Mouse (Mus musculus): ENCODE measurements around the gene Cpe. TPM values are rescaled to one million over a fixed set of nuclear protein-coding genes. Genes with fewer than 3 reads are reported as not detected.

Gene Cpe
- total and polyA plus RNA-seq, 3 experiments: 0.13 TPM; not detected in 2

DNA sequence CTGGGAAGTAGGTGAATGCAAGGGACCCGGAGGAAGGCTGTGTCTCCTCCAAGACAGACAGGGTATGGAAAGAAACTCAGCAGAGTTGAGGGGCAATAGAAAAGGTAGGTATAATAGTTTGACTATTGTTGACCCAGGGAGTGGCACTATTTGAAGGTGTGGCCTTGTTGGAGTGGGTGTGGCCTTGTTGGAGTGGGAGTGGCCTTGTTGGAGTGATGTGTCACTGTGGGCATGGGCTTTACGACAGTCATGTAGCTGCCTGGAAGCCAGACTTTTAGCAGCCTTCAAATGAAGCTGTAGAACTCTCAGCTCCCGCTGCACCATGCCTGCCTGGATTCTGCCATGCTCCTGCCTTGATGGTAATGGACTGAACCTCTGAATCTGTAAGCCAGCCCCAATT is 76.3 kb downstream of the Cpe start:
- Histone ChIP-seq H3K4me2 (ENCODE audit: insufficient read depth, low read depth, poor library complexity, severe bottlenecking) (no peak overlapping the region), H3K36me3 (replicated peaks in 1 of 2; ENCODE audit: control insufficient read depth in 1 of 2, insufficient read depth in 1 of 2, low read length in 1 of 2) (no peaks in the 10 kb centered on the region), H3K27ac (ENCODE audit: insufficient read depth, low read depth) (no peak overlapping the region), H3K9me3 (replicated peaks; ENCODE audit: low read length) (no peaks in the 10 kb centered on the region), H3K79me2 (replicated peaks; ENCODE audit: control insufficient read depth, extremely low read depth, insufficient read depth, poor library complexity, severe bottlenecking) (no peaks in the 10 kb centered on the region), H3K4me1 (ENCODE audit: control insufficient read depth in 1 of 2, insufficient read depth in 2 of 2) (peaks cover 0 to 9% of the 10 kb centered on the region in 2 experiments; a peak in 2 of 4 replicates), H3K4me3 (replicated peaks in 1 of 3; ENCODE audit: low read depth in 2 of 3, low read length in 2 of 3, poor library complexity in 1 of 3) (no peak overlapping the region), H3K9ac (ENCODE audit: insufficient read depth, low read depth) (no peak overlapping the region), H3K27me3 (replicated peaks) (no peaks in the 10 kb centered on the region)
- DNase-seq (ENCODE audit: extremely low read depth): no peak
- TF ChIP-seq JUN (IDR thresholded peaks at IDR 0.05; ENCODE audit: insufficient read depth, low read depth, low read length) (no peak), ZNF384 (IDR thresholded peaks at IDR 0.05; ENCODE audit: low read depth, low read length) (no peak), RAD21 (IDR thresholded peaks at IDR 0.05; ENCODE audit: low read depth, low read length) (no peak), CHD1 (IDR thresholded peaks at IDR 0.05; ENCODE audit: low read depth, low read length) (no peak), POLR2A (IDR thresholded peaks at IDR 0.05; ENCODE audit: low read depth, low read length) (no peak), USF1 (IDR thresholded peaks at IDR 0.05; ENCODE audit: low read depth, low read length) (no peak), MAZ (IDR thresholded peaks at IDR 0.05; ENCODE audit: low read depth, low read length) (no peak), NRF1 (IDR thresholded peaks at IDR 0.05; ENCODE audit: low read depth, low read length) (no peak), MXI1 (IDR thresholded peaks at IDR 0.05; ENCODE audit: low read depth, low read length) (no peak), USF2 (conservative IDR thresholded peaks at IDR 0.05; ENCODE audit: low read depth, low read length) (no peak), BHLHE40 (IDR thresholded peaks at IDR 0.05; ENCODE audit: low read depth, low read length) (no peak)
- in situ Hi-C loops (cut with MboI; ENCODE audit: low pct_ligation_motif_present, low pct_unique_long_range_greater_than_20kb, low sequenced_read_pairs): loop anchor here (5.0 kb wide), 1 partner anchor 326 kb away; no protein-coding TSS in a partner anchor
- dilution Hi-C loops (cut with MboI; ENCODE audit: extremely low pct_ligation_motif_present, extremely low pct_unique_long_range_greater_than_20kb, low sequenced_read_pairs): no loop called here

- dilution Hi-C loops (cut with MboI; ENCODE audit: extremely low pct_ligation_motif_present, extremely low pct_unique_long_range_greater_than_20kb, low sequenced_read_pairs) (no loop called here), in situ Hi-C loops (cut with MboI; ENCODE audit: low pct_ligation_motif_present, low pct_unique_long_range_greater_than_20kb, low sequenced_read_pairs) (loop anchor here (5.0 kb wide), 1 partner anchor 327 kb away; no protein-coding TSS in a partner anchor)
- H3K9ac ChIP-seq (ENCODE audit: insufficient read depth, low read depth): no peak overlapping the region
- DNase-seq (ENCODE audit: extremely low read depth): no peak
- H3K9me3 ChIP-seq (replicated peaks; ENCODE audit: low read length): no peaks in the 10 kb centered on the region
- H3K79me2 ChIP-seq (replicated peaks; ENCODE audit: control insufficient read depth, extremely low read depth, insufficient read depth, poor library complexity, severe bottlenecking): no peaks in the 10 kb centered on the region
- no peaks in the 10 kb centered on the region for H3K27me3 ChIP-seq (replicated peaks)
- H3K4me3 ChIP-seq (replicated peaks in 1 of 3; ENCODE audit: low read depth in 2 of 3, low read length in 2 of 3, poor library complexity in 1 of 3): no peak overlapping the region
- TF ChIP-seq TCF12 (IDR thresholded peaks at IDR 0.05; ENCODE audit: low read depth, low read length): no peak
- 0 out of 2 replicates have a peak, but pooled peaks have one; percentile 10 for TF ChIP-seq ETS1 (conservative IDR thresholded peaks at IDR 0.05; ENCODE audit: low read depth, low read length)
- H3K27ac ChIP-seq (ENCODE audit: insufficient read depth, low read depth): no peak overlapping the region
- H3K36me3 ChIP-seq (replicated peaks in 1 of 2; ENCODE audit: control insufficient read depth in 1 of 2, insufficient read depth in 1 of 2, low read length in 1 of 2): no peaks in the 10 kb centered on the region
- H3K4me1 ChIP-seq (ENCODE audit: control insufficient read depth in 1 of 2, insufficient read depth in 2 of 2): peaks cover 3 to 15% of the 10 kb centered on the region in 2 experiments; a peak in 3 of 4 replicates
- H3K4me2 ChIP-seq (ENCODE audit: insufficient read depth, low read depth, poor library complexity, severe bottlenecking): no peak overlapping the region
Observed at GRCm38 (mm10) chr8:64615459-64615858, 77.4 kb downstream of the Cpe start.

DNA sequence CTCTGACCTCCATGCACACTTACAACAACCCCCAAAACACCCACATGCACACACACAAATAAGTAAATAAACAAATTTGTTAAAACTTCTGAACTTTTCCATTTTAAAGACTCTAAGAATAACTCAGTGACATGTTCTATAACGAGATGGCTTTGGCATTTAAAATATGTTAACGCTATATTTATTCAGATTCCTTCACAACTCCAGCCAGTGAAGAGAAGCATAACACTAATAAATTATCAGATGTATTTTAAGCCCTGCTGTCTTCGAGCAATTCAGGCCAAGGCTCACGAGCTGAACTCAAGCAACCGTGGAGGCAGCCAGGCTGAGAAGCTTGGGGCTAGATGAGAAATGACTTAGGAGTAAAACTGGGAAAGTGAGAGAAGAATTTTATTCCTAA is 79.2 kb downstream of the Cpe start:
- no peak for DNase-seq (ENCODE audit: extremely low read depth)
- no peak overlapping the region for H3K4me3 ChIP-seq (replicated peaks in 1 of 3; ENCODE audit: low read depth in 2 of 3, low read length in 2 of 3, poor library complexity in 1 of 3)
- peaks cover 6 to 7% of the 10 kb centered on the region in 2 experiments; a peak in 3 of 4 replicates for H3K4me1 ChIP-seq (ENCODE audit: control insufficient read depth in 1 of 2, insufficient read depth in 2 of 2)
- no peaks in the 10 kb centered on the region for H3K27me3 ChIP-seq (replicated peaks)
- in situ Hi-C loops (cut with MboI; ENCODE audit: low pct_ligation_motif_present, low pct_unique_long_range_greater_than_20kb, low sequenced_read_pairs): no loop called here
- no peaks in the 10 kb centered on the region for H3K36me3 ChIP-seq (replicated peaks in 1 of 2; ENCODE audit: control insufficient read depth in 1 of 2, insufficient read depth in 1 of 2, low read length in 1 of 2)
- H3K9ac ChIP-seq (ENCODE audit: insufficient read depth, low read depth): no peak overlapping the region
- dilution Hi-C loops (cut with MboI; ENCODE audit: extremely low pct_ligation_motif_present, extremely low pct_unique_long_range_greater_than_20kb, low sequenced_read_pairs): no loop called here
- TF ChIP-seq CTCF (conservative IDR thresholded peaks at IDR 0.05 in 1 of 2, IDR thresholded peaks at IDR 0.05 in 1 of 2; ENCODE audit: low read depth in 2 of 2, low read length in 2 of 2): no peak
- TF ChIP-seq USF2 (conservative IDR thresholded peaks at IDR 0.05; ENCODE audit: low read depth, low read length): no peak
- no peak for TF ChIP-seq ELF1 (IDR thresholded peaks at IDR 0.05; ENCODE audit: low read depth, low read length)
- no peak for TF ChIP-seq MAX (IDR thresholded peaks at IDR 0.05; ENCODE audit: low read length)
- no peak for TF ChIP-seq IRF4 (IDR thresholded peaks at IDR 0.05; ENCODE audit: low read depth, low read length)
- no peak for TF ChIP-seq CHD2 (IDR thresholded peaks at IDR 0.05; ENCODE audit: low read length)
- TF ChIP-seq MEF2A (IDR thresholded peaks at IDR 0.05; ENCODE audit: borderline replicate concordance, low read depth, low read length): no peak
- no peak for TF ChIP-seq POLR2A (IDR thresholded peaks at IDR 0.05; ENCODE audit: low read depth, low read length)
- no peak for TF ChIP-seq RCOR1 (conservative IDR thresholded peaks at IDR 0.05; ENCODE audit: low read depth, low read length)
- TF ChIP-seq KAT2A (IDR thresholded peaks at IDR 0.05; ENCODE audit: insufficient replicate concordance, low read length): no peak
- TF ChIP-seq MYC (IDR thresholded peaks at IDR 0.05; ENCODE audit: low read depth, low read length): no peak
- TF ChIP-seq CHD1 (IDR thresholded peaks at IDR 0.05; ENCODE audit: low read depth, low read length): no peak
- TF ChIP-seq TCF12 (IDR thresholded peaks at IDR 0.05; ENCODE audit: low read depth, low read length): no peak
- H3K9me3 ChIP-seq (replicated peaks; ENCODE audit: low read length): no peaks in the 10 kb centered on the region
- H3K27ac ChIP-seq (ENCODE audit: insufficient read depth, low read depth): no peak overlapping the region
- H3K79me2 ChIP-seq (replicated peaks; ENCODE audit: control insufficient read depth, extremely low read depth, insufficient read depth, poor library complexity, severe bottlenecking): no peaks in the 10 kb centered on the region
- H3K4me2 ChIP-seq (ENCODE audit: insufficient read depth, low read depth, poor library complexity, severe bottlenecking): no peak overlapping the region

All from CH12.LX (cell line).